In the genomic region with DNA sequence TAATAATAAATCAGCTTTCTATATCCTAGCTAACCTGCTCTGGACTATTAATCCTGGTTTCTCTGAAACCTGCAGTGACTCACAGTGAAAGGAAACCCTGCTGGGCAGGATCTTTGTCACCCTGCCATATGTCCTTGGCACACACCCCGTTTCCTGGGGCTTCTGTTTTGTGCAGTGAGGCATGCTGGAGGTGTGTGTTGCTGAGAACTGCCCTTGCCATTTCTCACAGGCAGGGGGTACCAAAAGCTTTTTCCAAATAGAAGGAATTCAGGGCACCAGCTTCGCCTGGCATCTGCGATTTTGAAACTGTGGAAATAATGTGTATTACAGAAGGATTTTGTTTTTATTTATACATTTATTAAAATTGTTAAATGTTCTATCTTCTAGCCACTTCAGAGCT, we compare ENCODE assay signal across 9 mouse cellular contexts. TPM values are rescaled to one million over a fixed set of nuclear protein-coding genes. Genes with fewer than 3 reads are reported as not detected.
A peak's percentile ranks its signal among the peaks of the same experiment; 100 is the strongest.
DNase-seq lines count a peak whose midpoint lies in the region; ATAC-seq and TF ChIP-seq lines count a peak whose summit lies in the region.
"Had no signal": no experiment of that assay in that cellular context is flagged by ENCODE, and none has a peak within 500 bp of the region (broad histone marks: within the 10 kb centered on the region; RNA-seq: fewer than 3 reads in every experiment).

No protein-coding gene starts in this region.

- H3K9me3 ChIP-seq in hindbrain, embryonic 16.5 days (ENCODE audit: control insufficient read depth, low read length) = peaks cover 5% of the 10 kb centered on the region; the same call in 1 of the 2 replicates
- no peaks in the 10 kb centered on the region for H3K9me3 ChIP-seq in hindbrain, embryonic 13.5 days
- H3K9me3 ChIP-seq: limb, embryonic 12.5 days had no signal

- no peaks in the 10 kb centered on the region for H3K27me3 ChIP-seq in hindbrain, embryonic 16.5 days (replicated peaks; ENCODE audit: control insufficient read depth, insufficient read depth, low read length)
- H3K27me3 ChIP-seq in hindbrain, embryonic 13.5 days = no peaks in the 10 kb centered on the region
- H3K27me3 ChIP-seq: limb, embryonic 12.5 days had no signal

- no peak overlapping the region for H3K27ac ChIP-seq in hindbrain, embryonic 16.5 days (ENCODE audit: low read depth, low read length)
- no peak overlapping the region for H3K27ac ChIP-seq in hindbrain, embryonic 13.5 days
- H3K27ac ChIP-seq in left cerebral cortex, adult 2 months = no peak overlapping the region
- H3K27ac ChIP-seq: limb, embryonic 12.5 days had no signal

- peak; percentile 70; the same call in 1 of the 2 replicates for ATAC-seq in hindbrain, embryonic 16.5 days
- no peak for ATAC-seq in hindbrain, embryonic 13.5 days (ENCODE audit: low FRiP score)
- no peak for ATAC-seq in erythroblast, adult 5-6 weeks (replicated peaks; ENCODE audit: low FRiP score, poor library complexity, severe bottlenecking)

- intact Hi-C loops in left cerebral cortex, adult 2 months (cut with DNase I) = no loop called here

- no peak overlapping the region for H3K9ac ChIP-seq in hindbrain, embryonic 16.5 days (ENCODE audit: low read depth, low read length)
- H3K9ac ChIP-seq in hindbrain, embryonic 13.5 days = no peak overlapping the region
- H3K9ac ChIP-seq: limb, embryonic 12.5 days had no signal

- no peak overlapping the region for H3K4me3 ChIP-seq in hindbrain, embryonic 16.5 days (ENCODE audit: low read length)
- no peak overlapping the region for H3K4me3 ChIP-seq in hindbrain, embryonic 13.5 days
- no peak overlapping the region for H3K4me3 ChIP-seq in left cerebral cortex, adult 2 months
- H3K4me3 ChIP-seq: limb, embryonic 12.5 days had no signal

- peak; percentile 70 for DNase-seq in urinary bladder, postnatal 14 days (ENCODE audit: low spot score)
- no peak for DNase-seq in urinary bladder, postnatal 10 days (ENCODE audit: low spot score)
- peak; percentile 98 for DNase-seq in cerebellum, adult 9-11 months
- DNase-seq in T-cell, adult 2 months (ENCODE audit: low spot score) = no peak
- no peak for DNase-seq in left cerebral cortex, adult 2 months (ENCODE audit: extremely low spot score in 1 of 2, low spot score in 2 of 2)

- TF ChIP-seq CTCF in left cerebral cortex, adult 2 months (IDR thresholded peaks at IDR 0.05) = no peak; the same call in 1 of the 2 replicates

- WGBS in hindbrain, embryonic 16.5 days = 57% methylated on average over 3 of the region's 3 CpGs
- WGBS in hindbrain, embryonic 13.5 days = 61% methylated on average over 3 of the region's 3 CpGs

- H3K36me3 ChIP-seq in hindbrain, embryonic 16.5 days (ENCODE audit: control insufficient read depth, insufficient read depth, low read length) = no peaks in the 10 kb centered on the region
- no peaks in the 10 kb centered on the region for H3K36me3 ChIP-seq in hindbrain, embryonic 13.5 days
- H3K36me3 ChIP-seq: limb, embryonic 12.5 days had no signal

- H3K4me1 ChIP-seq in hindbrain, embryonic 16.5 days (ENCODE audit: control insufficient read depth, insufficient read depth, low read depth, low read length) = no peaks in the 10 kb centered on the region
- no peaks in the 10 kb centered on the region for H3K4me1 ChIP-seq in hindbrain, embryonic 13.5 days (replicated peaks)
- H3K4me1 ChIP-seq: limb, embryonic 12.5 days had no signal

- H3K4me2 ChIP-seq in hindbrain, embryonic 16.5 days (ENCODE audit: low read length) = no peak overlapping the region
- no peak overlapping the region for H3K4me2 ChIP-seq in hindbrain, embryonic 13.5 days
- H3K4me2 ChIP-seq: limb, embryonic 12.5 days had no signal

RNA-seq across cellular contexts. Expression of gene Rapgef4, which starts 40.8 kb away (rescaled TPM):
- polyA plus RNA-seq in hindbrain, embryonic 16.5 days (2015; fragmentation: Nextera tagmentation; extraction: Ambion mirVana) = 38.6 and 41.3 TPM in 2 replicates
- polyA plus RNA-seq in hindbrain, embryonic 13.5 days (2015; fragmentation: Nextera tagmentation; extraction: Ambion mirVana) = 16.7 and 17.8 TPM in 2 replicates
- total RNA-seq in erythroblast, adult 5-6 weeks (2015; ENCODE audit: low replicate concordance) = 4.8 TPM in 1 of 2 replicates, not detected in the other
- total RNA-seq in erythroblast, adult 5-6 weeks (2017; ENCODE audit: low replicate concordance) = not detected in 2 replicates
- 100 to 1,000 TPM; 442 to 451 TPM for total RNA-seq in left cerebral cortex, adult 2 months (2021)

Comparison
In these comparisons a context has a peak if more than half of its experiments do, and no peak if none do; other contexts are left out.
1. DNase-seq: peak in urinary bladder, postnatal 14 days (single experiment) and cerebellum, adult 9-11 months (single experiment); none in urinary bladder, postnatal 10 days (single experiment), T-cell, adult 2 months (single experiment) and left cerebral cortex, adult 2 months (0 of 2).
2. RNA of gene Rapgef4, which starts 40.8 kb away (total RNA-seq): 442 to 451 TPM in left cerebral cortex, adult 2 months; 4.8 TPM in erythroblast, adult 5-6 weeks; every median in the first group is over 10 times any median in the second.